Mouse (Mus musculus) layer of hippocampus, adult 11-12 months (tissue): ENCODE data around the gene Cmss1.

Experiments used
- DNase-seq: peaks from one replicate; pipeline ENCODE4 v3.0.0; 2022; ENCODE audit warnings: low spot score

Cmss1 gene

GRCm38 (mm10) chr16:57514371-57514770, 92.3 kb downstream of the Cmss1 start:
- DNase-seq = no peak

GRCm38 (mm10) chr16:57513562-57513961, 93.1 kb downstream of the Cmss1 start:
- no peak for DNase-seq

GRCm38 (mm10) chr16:57509099-57509498, 97.6 kb downstream of the Cmss1 start:
- DNase-seq = no peak

DNA sequence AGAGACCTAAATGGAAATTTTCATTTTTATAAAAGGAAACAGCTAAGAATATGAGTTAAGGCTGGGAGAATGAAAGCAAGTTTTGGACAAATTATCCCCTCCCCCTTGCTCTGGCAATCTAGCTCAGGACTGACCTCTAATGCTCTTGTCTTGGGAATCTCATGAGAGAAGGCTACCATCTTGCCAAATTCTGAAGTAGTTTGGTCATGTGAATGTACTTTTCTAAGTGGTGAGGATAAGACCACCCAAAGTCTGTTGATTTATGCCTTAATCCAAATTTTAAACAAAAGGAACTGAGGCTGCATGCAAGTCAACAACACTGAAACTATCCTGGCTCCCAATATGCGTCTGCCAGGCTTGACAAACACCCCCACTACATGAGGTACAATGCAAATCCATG, 98.3 kb downstream of the Cmss1 start:
- DNase-seq = no peak

GRCm38 (mm10) chr16:57506133-57506532, 100.5 kb downstream of the Cmss1 start:
- no peak for DNase-seq

GRCm38 (mm10) chr16:57504728-57505127, 101.9 kb downstream of the Cmss1 start:
- no peak for DNase-seq

GRCm38 (mm10) chr16:57502761-57503160, 103.9 kb downstream of the Cmss1 start:
- DNase-seq = no peak

GRCm38 (mm10) chr16:57502230-57502629, 104.4 kb downstream of the Cmss1 start:
- no peak for DNase-seq

DNA sequence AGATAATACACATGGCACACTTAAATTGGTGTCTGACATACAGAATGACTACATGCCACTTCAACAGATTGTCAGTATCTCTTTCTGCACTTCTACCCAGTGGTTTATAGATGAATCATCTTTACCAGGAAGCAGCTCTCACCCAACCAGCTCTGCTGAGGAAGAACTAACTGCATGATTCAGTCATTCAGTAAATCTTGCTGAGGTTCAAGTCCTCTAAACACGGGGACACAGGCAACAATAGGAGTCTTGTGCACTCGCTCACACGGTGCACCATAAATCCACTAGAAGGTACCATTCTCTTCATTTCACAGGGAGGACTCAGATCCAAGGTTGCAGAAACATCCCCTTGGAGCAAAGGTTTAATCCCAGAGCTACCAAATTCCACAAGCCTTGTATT, 105.8 kb downstream of the Cmss1 start:
- no peak for DNase-seq

GRCm38 (mm10) chr16:57496437-57497173, 110.1 kb downstream of the Cmss1 start:
- DNase-seq = peak; percentile 23

DNA sequence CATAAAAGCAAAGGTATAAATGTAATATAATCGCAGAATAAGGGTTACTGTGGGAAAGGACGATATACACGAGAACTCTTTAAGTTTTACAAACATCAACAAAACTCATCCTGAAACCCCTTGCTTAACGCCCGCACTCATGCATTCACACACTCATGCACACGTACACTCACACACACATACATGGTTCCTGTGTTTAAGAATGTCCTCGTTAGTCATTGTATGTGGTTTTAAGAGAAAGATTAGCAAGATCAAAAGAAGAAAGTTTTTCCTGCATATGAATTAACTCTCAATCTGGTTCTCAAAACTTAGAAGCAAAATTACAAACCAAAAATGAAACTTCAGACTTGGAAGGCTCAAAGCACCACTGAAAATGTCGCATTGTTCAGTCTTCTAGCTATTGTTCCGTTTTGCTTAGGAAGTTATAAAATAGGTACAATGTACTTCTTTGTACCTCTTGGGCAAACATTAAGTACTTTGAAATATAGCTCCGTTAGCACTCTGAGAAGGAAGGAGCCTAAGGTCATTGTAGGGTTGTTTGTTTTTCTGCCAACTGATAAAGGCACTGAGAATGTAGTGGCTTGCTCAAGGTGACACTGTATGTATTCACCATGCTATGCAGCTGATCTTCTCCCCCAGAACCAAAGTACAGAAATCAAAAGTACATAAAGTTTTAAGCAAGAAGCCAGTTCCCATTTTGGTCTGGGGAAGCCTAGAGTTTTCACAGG, 111.0 kb downstream of the Cmss1 start:
- no peak for DNase-seq

DNA sequence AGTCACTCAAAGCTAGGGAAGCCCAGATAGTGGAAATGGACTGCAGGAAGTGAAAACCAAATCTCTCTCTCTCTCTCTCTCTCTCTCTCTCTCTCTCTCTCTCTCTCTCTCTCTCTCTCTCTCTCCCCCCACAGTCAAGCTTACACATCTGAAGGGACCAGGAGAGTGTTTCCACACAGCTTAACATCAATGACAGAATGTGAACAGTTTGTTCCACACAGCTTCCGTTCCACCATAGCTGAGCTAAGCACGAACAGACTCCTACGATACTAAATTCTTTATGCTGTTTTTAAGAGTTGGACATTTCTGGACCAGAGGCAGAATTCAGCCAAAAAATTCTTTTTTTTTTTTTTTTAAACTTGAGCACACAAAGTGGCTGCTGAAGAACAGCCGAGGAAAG, 114.8 kb downstream of the Cmss1 start:
- no peak for DNase-seq

- DNase-seq = no peak
Observed at GRCm38 (mm10) chr16:57490691-57491090, 116.0 kb downstream of the Cmss1 start.

GRCm38 (mm10) chr16:57488661-57489060, 118.0 kb downstream of the Cmss1 start:
- no peak for DNase-seq

DNA sequence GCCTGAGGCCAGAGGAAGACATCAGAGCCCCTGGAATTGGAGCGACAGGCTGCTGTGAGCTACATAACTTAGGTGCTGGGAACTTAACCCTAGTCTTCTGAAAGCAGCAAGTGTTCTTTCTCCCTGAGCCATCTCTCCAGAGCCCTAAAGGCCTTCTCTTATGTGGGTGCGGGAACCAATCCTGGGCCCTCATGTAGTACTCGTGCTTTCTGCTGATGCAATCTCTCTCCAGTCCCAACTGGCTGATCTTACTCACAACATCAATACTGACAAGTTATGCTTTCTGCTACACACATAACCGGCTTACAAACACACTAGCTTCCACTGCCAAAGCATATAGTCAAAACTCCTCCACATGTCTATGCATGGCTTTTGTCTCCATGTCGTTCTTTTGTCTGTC, 120.4 kb downstream of the Cmss1 start:
- no peak for DNase-seq

GRCm38 (mm10) chr16:57485265-57485664, 121.4 kb downstream of the Cmss1 start:
- DNase-seq = no peak

DNA sequence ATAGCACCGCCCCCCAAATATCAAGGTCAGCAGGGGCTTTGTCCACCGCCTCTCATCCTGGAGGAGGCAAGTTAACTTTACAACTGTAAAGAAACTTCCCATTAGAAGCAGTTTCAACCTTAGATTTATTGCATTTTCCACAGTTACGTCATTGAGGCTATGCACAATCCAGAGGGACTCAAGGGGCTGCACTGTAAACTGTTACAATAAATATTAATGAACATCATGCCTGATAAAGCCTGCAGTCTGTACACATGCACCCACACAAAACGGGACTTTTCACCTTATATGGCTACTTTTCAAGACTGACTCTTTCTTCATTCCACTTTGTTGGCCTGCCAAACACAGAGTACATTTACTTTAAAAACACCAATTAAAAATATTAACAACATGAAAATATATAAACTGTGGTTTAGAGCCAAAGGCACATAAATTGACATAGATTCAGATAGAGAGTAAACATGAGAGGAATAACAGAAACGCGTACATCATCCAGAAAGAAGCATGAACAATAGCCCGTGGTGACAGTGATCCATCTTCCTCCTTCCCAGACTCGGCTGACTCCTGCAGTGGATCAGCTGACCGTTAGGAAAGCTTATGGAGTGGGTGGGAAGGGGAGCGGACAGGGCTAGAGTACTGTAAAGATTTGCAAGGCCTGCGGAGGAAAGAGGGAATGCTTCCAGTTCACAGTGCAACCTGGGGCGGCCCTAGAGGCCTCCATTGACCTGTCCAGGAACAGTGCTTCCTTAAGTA, 122.4 kb downstream of the Cmss1 start:
- DNase-seq = no peak

DNA sequence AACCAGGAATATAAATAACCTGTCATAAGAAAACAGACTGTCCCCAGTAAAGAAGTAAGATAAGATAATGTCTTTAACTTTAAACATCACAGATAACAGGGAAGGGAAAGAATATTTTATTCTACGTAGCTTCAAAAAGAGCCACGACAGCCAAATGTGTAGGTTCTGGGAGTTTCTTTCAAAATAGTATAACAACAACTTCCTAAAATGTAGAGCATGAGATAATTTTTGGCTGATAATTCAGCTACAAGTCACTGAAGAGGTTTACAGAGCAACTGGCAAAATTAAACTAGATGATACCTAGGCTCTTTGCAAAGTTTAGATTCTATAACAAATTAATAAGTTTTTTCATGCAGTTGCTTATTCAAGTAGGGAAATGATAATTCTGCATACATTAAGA, 123.2 kb downstream of the Cmss1 start:
- no peak for DNase-seq

DNA sequence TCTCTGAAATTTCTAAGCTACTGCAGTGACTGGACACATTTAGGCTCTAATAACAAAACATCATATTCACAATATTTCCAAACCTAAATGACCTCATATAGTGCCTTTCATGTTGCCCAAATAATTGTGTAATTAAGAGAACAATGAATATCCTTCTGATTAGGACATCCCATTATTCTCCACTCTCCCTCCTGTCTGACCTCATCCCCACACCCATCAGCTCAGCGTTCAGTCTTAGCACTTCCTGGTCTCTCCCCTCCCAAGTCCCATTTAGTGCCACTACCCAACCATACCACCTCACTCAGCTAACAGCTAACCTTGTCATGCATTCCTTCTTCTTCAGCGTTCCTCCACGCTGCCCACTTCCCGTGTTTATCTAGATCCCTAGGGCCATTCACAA, 123.8 kb downstream of the Cmss1 start:
- DNase-seq = no peak

GRCm38 (mm10) chr16:57482264-57482663, 124.4 kb downstream of the Cmss1 start:
- no peak for DNase-seq

DNA sequence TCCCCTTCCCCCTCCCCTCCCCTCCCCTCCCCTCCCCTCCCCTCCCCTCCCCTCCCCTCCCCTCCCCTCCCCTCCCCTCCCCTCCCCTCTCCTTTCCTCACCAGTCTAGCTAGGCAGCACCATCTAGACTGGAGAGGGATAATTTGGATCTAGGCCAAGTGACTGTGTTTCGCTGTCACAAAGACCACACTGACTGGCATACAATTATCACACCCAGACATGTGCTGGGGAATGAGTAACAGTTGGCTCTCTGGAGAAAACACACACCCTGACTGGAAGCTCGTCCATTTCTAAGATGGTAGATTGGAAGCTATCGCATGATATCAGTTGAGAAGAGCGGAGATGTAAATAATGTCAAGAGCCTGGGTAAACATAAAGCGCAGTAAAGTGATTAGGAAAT, 126.9 kb downstream of the Cmss1 start:
- DNase-seq = no peak

DNA sequence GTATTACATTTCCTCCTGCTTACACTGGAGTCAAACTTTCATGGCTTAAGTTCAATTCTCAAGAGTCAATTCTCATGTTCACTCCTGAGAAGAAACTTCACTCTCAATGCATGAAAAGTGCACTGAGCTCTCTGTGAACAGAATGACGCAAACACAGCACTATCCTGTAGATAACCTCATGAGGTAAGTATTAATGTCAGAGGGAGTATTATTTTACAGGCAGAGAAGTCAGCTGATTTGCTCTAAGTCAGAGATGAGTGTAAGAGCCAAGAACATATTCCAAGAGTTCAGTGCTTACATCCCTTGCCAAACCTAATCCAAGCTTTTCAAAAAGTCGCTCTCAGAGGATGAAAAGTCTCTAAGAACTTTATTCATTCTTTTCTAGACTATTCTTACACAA, 128.2 kb downstream of the Cmss1 start:
- no peak for DNase-seq
